Mouse (Mus musculus): ENCODE results near the gene Tmem223.

Tmem223 gene

GRCm38 (mm10) chr19:8802130-8802821, 31.5 kb downstream of the Tmem223 start, which contains the start of gene Zbtb3:
Gene Zbtb3 (plus strand): TSS chr19:8802555.
- peak; percentile 95 for DNase-seq (ENCODE audit: extremely low spot score, low read depth, low spot score)

- no peak for DNase-seq (ENCODE audit: extremely low spot score, low read depth, low spot score)
Measured at GRCm38 (mm10) chr19:8803204-8803780, 32.5 kb downstream of the Tmem223 start.

- DNase-seq (ENCODE audit: extremely low spot score, low read depth, low spot score) = no peak
Measured at GRCm38 (mm10) chr19:8803879-8804660, 33.3 kb downstream of the Tmem223 start.

GRCm38 (mm10) chr19:8806810-8807209, 36.0 kb downstream of the Tmem223 start:
- DNase-seq (ENCODE audit: extremely low spot score, low read depth, low spot score) = no peak

- no peak for DNase-seq (ENCODE audit: extremely low spot score, low read depth, low spot score)
Measured at GRCm38 (mm10) chr19:8815812-8816211, 45.0 kb downstream of the Tmem223 start.

- no peak for DNase-seq (ENCODE audit: extremely low spot score, low read depth, low spot score)
Measured at GRCm38 (mm10) chr19:8817001-8817400, 46.2 kb downstream of the Tmem223 start.

- DNase-seq (ENCODE audit: extremely low spot score, low read depth, low spot score) = no peak
Measured at GRCm38 (mm10) chr19:8818301-8818798, 47.6 kb downstream of the Tmem223 start.

- peak; percentile 64 for DNase-seq (ENCODE audit: extremely low spot score, low read depth, low spot score)
Measured at GRCm38 (mm10) chr19:8818801-8819595, 48.2 kb downstream of the Tmem223 start, which contains the start of gene Ttc9c. Gene Ttc9c (minus strand): TSS chr19:8819333.

- DNase-seq (ENCODE audit: extremely low spot score, low read depth, low spot score) = peak; percentile 97
Measured at GRCm38 (mm10) chr19:8819596-8820423, 49.0 kb downstream of the Tmem223 start, which contains the start of gene Hnrnpul2. Gene Hnrnpul2 (plus strand): TSS chr19:8820010.

GRCm38 (mm10) chr19:8820424-8820956, 49.7 kb downstream of the Tmem223 start:
- no peak for DNase-seq (ENCODE audit: extremely low spot score, low read depth, low spot score)

GRCm38 (mm10) chr19:8821146-8821545, 50.4 kb downstream of the Tmem223 start:
- no peak for DNase-seq (ENCODE audit: extremely low spot score, low read depth, low spot score)
